Mouse (Mus musculus) hindbrain, embryonic 10.5 days (tissue): ENCODE data around the gene Taf13. TPM values are rescaled to one million over a fixed set of nuclear protein-coding genes. Genes with fewer than 3 reads are reported as not detected.
"Not testable (repeated sequence)": the region's sequence is repeated elsewhere in the genome, so short reads cannot be mapped to it uniquely, and the experiment has no call there.

Experiments used
- DNase-seq: peaks from one replicate; pipeline ENCODE4 v3.0.0-alpha.2; 2017; ENCODE audit warnings: low spot score
- H3K27ac ChIP-seq: fragments of 300-500 bp; sonication (generic); 2 replicates; pipeline ENCODE4 v1.5.1; 2016; ENCODE audit warnings: mild to moderate bottlenecking, moderate library complexity
- H3K27me3 ChIP-seq: fragments of 300-500 bp; sonication (generic); 2 replicates; pipeline ENCODE4 v1.6.1; 2016; ENCODE audit warnings: mild to moderate bottlenecking; ENCODE audit not compliant: poor library complexity, insufficient read depth, severe bottlenecking
- H3K36me3 ChIP-seq: fragments of 300-500 bp; sonication (generic); 2 replicates; pipeline ENCODE4 v1.6.1; 2016; ENCODE audit warnings: mild to moderate bottlenecking, moderate library complexity
- H3K4me1 ChIP-seq: fragments of 300-500 bp; sonication (generic); replicated peaks from 2 replicates; pipeline ENCODE4 v1.6.1; 2016; ENCODE audit warnings: mild to moderate bottlenecking
- H3K4me3 ChIP-seq: fragments of 300-500 bp; sonication (generic); 2 replicates; pipeline ENCODE4 v1.5.1; 2016; ENCODE audit warnings: mild to moderate bottlenecking, moderate library complexity
- H3K9me3 ChIP-seq: fragments of 300-500 bp; sonication (generic); 2 replicates; pipeline ENCODE4 v1.6.1; 2016; ENCODE audit warnings: mild to moderate bottlenecking, moderate library complexity
- WGBS: fragments of 180-500 bp; shearing (Covaris S2); methylation state at CpG from one replicate; pipeline ENCODE4 v1.1.7; 2016; 5-methylcytosine and 5-hydroxymethylcytosine counted together
- polyA plus RNA-seq: library from polyadenylated mRNA; unstranded; fragments of >200 nt; fragmentation: Nextera tagmentation; extraction: Ambion mirVana; gene quantifications from 2 replicates; pipeline ENCODE4 v1.2.1, GENCODE M21; 2016

Taf13 gene
- polyA plus RNA-seq, 1 experiment from 2014 or later, result 64.2 TPM

DNA sequence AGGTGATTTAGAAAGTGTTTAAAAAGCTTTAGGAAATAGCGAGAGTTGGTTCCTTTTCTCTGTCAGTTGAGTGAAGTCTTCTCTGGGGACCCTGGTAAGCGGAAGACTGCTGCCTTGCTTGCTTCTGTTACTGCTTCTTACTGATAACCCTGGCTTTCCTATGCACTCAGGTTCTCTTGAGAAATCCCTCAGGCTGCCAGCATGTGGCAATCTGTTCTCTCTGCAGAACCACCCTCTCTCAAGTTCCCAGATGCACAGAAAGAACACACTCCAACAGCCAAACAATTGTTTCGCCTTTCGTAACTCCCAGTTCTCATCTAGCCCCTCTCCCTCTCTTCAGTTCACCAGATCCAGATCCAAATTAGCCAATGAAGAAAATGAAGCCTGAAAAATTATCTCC is 13.6 kb upstream of the Taf13 start:
- Histone ChIP-seq H3K27me3 (no peaks in the 10 kb centered on the region), H3K36me3 (peaks cover 39% of the 10 kb centered on the region), H3K9me3 (no peaks in the 10 kb centered on the region), H3K27ac (no peak overlapping the region), H3K4me1 (peaks cover 24% of the 10 kb centered on the region), H3K4me3 (no peak overlapping the region)
- no peak for DNase-seq
- 93% methylated on average over 4 of the region's 4 CpGs for WGBS

GRCm38 (mm10) chr3:108562133-108562730 is 9.3 kb upstream of the Taf13 start, which contains the start of gene Tmem167b:
Gene Tmem167b (minus strand): TSS chr3:108562466.
- Histone ChIP-seq H3K9me3 (no peaks in the 10 kb centered on the region), H3K27me3 (no peaks in the 10 kb centered on the region), H3K27ac (peak within 1 kb of the TSS; percentile 93), H3K4me1 (peaks cover 25% of the 10 kb centered on the region), H3K36me3 (peaks cover 32% of the 10 kb centered on the region), H3K4me3 (peak within 1 kb of the TSS; percentile 87)
- under 1% methylated on average over 45 of the region's 45 CpGs for WGBS
- DNase-seq, result peak; percentile 97

DNA sequence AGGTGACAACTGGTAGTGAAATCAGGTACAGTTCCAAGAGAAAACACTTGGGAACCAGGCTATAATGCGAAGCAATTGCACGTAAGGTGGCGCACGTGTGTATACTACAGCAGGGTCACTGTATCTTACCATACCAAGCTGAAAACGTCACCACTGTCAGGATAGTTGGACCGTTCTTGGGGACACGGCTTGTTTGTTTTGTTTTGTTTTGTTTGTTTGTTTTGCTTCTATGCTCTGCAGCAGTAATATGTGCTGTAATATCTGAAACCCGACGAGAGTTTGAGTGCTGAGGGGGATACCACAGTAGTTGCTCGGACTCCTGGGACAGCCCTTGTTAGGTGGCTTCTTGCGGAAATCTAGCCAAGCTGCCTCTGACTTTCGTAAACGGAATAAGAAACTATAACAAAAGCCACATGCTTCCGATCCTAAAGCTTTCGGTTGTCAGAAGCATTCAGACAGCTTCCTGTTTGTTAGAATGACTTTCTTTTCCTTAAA is 8.7 kb upstream of the Taf13 start:
- WGBS, result 14% methylated on average over 15 of the region's 15 CpGs
- peak overlapping the region; percentile 93 for H3K27ac ChIP-seq
- peaks cover 26% of the 10 kb centered on the region for H3K36me3 ChIP-seq
- peaks cover 31% of the 10 kb centered on the region for H3K4me1 ChIP-seq
- no peaks in the 10 kb centered on the region for H3K27me3 ChIP-seq
- no peak for DNase-seq
- H3K9me3 ChIP-seq, result no peaks in the 10 kb centered on the region
- peak overlapping the region; percentile 87 for H3K4me3 ChIP-seq

GRCm38 (mm10) chr3:108563309-108563708 is 8.2 kb upstream of the Taf13 start:
- H3K27me3 ChIP-seq, result no peaks in the 10 kb centered on the region
- H3K4me3 ChIP-seq, result peak overlapping the region; percentile 87
- no peaks in the 10 kb centered on the region for H3K9me3 ChIP-seq
- peak overlapping the region; percentile 93 for H3K27ac ChIP-seq
- H3K4me1 ChIP-seq, result peaks cover 36% of the 10 kb centered on the region
- DNase-seq, result peak; percentile 83
- H3K36me3 ChIP-seq, result peaks cover 22% of the 10 kb centered on the region
- WGBS, result 15% methylated on average over 4 of the region's 4 CpGs

DNA sequence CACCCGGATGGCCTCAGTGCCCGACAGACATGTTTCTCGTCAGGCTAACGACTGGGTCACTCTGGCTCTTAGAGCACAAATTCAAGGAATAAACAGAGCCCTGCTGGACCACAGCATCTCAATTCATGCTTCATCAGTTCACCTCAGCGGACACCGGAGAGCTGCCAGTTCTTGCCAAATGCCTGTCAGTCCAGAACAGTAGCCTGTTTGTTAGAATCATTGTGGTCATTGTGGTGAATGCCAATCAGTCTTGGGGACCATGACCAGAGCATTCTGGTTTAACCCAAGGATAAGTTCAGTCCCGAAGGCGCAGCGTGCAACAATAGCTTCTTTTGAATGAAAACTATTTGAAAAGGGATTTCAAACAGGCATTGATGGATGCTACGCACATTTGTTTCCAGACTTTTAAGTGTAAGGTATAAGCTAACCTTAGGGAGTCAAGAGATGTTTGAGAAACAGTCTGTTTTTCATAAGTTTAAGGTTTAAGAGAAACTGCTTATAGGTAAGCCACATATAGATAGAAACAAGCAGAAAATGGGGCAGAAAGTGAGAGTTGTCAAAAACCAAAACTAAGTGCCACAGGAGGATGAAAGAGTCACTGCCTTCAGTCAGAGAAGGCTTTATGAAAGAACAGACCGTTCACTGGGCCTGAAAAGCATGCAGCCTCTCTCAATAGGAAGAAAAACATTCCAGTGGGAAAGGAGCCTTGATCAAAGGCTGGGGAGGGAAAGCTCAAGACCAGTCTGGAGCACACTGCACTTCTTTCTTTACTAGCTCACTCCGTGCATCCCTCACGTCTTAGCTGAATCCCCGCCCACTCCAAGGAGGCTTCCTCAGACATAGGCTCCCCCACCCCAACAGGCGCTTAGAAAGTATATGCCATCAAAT is 3.3 kb upstream of the Taf13 start:
- 20% methylated on average over 15 of the region's 15 CpGs for WGBS
- H3K4me3 ChIP-seq, result peak overlapping the region; percentile 18
- DNase-seq, result peak; percentile 72
- peak overlapping the region; percentile 85 for H3K27ac ChIP-seq
- H3K36me3 ChIP-seq, result no peaks in the 10 kb centered on the region
- H3K27me3 ChIP-seq, result no peaks in the 10 kb centered on the region
- no peaks in the 10 kb centered on the region for H3K9me3 ChIP-seq
- peaks cover 44% of the 10 kb centered on the region for H3K4me1 ChIP-seq

DNA sequence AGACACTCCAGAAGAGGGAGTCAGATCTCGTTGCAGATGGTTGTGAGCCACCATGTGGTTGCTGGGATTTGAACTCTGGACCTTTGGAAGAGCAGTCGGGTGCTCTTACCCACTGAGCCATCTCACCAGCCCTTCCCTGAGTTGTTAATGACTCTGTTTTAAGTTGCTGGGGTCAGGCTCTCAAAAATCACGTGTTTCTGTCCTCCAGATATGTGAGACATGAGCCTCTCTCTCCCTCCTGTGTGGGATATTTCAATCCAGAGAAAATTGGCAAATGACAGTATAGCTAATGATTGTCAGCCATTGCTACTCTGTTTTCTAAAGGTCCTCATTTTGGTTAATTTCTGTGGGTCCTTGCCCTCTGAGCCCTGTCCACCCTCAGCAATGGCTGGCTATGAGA is 1.9 kb upstream of the Taf13 start:
- WGBS, result 69% methylated on average over 3 of the region's 3 CpGs
- H3K9me3 ChIP-seq, H3K27me3 ChIP-seq, H3K4me3 ChIP-seq, DNase-seq, H3K36me3 ChIP-seq: not testable (repeated sequence)
- peaks cover 51% of the 10 kb centered on the region for H3K4me1 ChIP-seq
- H3K27ac ChIP-seq, result peak overlapping the region; percentile 54

DNA sequence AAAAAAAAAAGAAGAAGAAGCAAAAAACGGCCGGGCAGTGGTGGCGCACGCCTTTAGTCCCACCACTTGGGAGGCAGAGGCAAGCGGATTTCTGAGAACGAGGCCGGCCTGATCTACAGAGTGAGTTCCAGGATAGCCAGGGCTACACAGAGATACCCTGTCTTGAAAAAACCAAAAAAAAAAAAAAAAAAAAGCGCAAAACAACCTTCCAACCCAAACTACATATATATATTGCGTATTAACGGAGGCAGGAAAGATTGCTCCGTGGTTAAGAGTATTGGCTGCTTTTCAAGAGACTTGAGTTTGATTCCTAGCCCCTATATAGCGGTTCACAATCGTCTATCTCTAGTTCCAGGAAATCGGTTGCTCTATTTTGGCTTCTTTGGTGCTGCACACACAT is 685 bp upstream of the Taf13 start:
- Histone ChIP-seq H3K36me3 (0 out of 2 replicates have a peak, but pooled peaks cover 3% of the 10 kb centered on the region), H3K4me1 (peaks cover 54% of the 10 kb centered on the region), H3K4me3 (no peak overlapping the region), H3K27ac (no peak overlapping the region), H3K9me3 (no peaks in the 10 kb centered on the region), H3K27me3 (no peaks in the 10 kb centered on the region)
- no peak for DNase-seq
- WGBS, result 87% methylated on average over 14 of the region's 14 CpGs

DNA sequence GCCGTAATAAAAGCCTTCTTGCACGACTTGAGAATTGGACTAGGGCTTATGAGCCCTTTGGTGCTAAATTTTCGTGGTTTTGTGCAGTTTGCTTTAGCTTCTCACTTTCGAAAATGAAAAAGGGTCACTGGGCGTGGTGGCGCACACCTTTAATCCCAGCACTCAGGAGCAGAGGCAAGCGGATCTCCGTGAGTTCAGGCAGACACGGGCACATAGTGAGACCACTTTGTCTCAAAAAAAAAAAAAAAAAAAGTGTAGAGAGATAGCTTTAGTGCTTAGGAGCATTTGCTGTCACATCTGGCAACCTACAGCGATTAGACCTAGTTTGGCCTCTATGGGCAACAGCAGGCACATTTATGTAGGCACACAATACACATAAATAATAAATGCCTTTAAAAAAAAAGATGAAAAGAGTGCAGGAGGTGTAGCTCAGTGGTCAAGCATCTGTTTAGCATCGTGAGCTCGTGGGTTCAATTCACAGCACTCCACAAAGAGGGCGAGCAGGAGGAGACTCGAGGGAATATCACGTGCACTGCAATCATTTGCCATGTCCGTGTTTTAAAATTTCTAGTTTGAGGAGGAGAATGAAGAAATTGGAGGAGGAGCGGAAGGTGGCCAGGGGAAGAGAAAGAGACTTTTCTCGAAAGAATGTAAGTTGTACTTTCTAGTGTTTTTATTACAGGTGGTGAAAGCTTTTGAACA is 962 bp downstream of the Taf13 start:
- 53% methylated on average over 18 of the region's 18 CpGs for WGBS
- Histone ChIP-seq H3K4me1 (peaks cover 50% of the 10 kb centered on the region), H3K27me3 (no peaks in the 10 kb centered on the region), H3K27ac (peak overlapping the region; percentile 87), H3K4me3 (peak overlapping the region; percentile 67), H3K36me3 (peaks cover 16% of the 10 kb centered on the region), H3K9me3 (no peaks in the 10 kb centered on the region)
- no peak for DNase-seq

GRCm38 (mm10) chr3:108574018-108574417 is 2.5 kb downstream of the Taf13 start:
- Histone ChIP-seq H3K4me1 (peaks cover 35% of the 10 kb centered on the region), H3K9me3 (no peaks in the 10 kb centered on the region), H3K4me3 (no peak overlapping the region), H3K27me3 (no peaks in the 10 kb centered on the region), H3K27ac (no peak overlapping the region), H3K36me3 (peaks cover 32% of the 10 kb centered on the region)
- WGBS, result 93% methylated on average over 5 of the region's 5 CpGs
- no peak for DNase-seq

DNA sequence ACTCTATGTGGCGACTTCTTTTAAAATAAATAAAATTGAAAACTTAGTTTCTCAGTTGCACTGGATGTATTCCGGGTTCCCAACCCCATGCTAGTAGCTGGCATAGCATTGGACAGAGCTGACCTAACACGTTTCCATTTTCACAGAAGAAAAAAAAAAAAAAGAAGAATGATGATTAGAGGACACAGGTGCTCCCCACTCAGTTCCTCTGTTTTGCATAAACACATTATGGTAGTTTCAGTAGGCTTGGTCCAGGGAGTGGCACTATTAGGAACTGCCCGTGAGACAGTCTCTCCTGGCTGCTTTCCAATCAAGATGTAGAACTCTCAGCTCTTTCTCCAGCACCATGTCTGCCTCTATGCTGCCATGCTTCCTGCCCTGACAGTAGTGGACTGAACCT is 13.1 kb downstream of the Taf13 start:
- no peak overlapping the region for H3K27ac ChIP-seq
- no peak for DNase-seq
- H3K4me3 ChIP-seq, result no peak overlapping the region
- H3K27me3 ChIP-seq, result no peaks in the 10 kb centered on the region
- peaks cover 27% of the 10 kb centered on the region for H3K36me3 ChIP-seq
- WGBS, result 82% methylated on average over 4 of the region's 4 CpGs
- H3K4me1 ChIP-seq, result no peaks in the 10 kb centered on the region; the same call in 1 of the 2 replicates
- no peaks in the 10 kb centered on the region for H3K9me3 ChIP-seq

GRCm38 (mm10) chr3:108588446-108588845 is 16.9 kb downstream of the Taf13 start:
- 39% methylated on average over 2 of the region's 2 CpGs for WGBS
- H3K27ac ChIP-seq, result no peak overlapping the region; the same call in 1 of the 2 replicates

GRCm38 (mm10) chr3:108590786-108591529 is 19.5 kb downstream of the Taf13 start, which contains the start of gene Wdr47:
Gene Wdr47 (plus strand): TSS chr3:108591279.
- DNase-seq, result peak; percentile 97
- Histone ChIP-seq H3K27me3 (no peaks in the 10 kb centered on the region), H3K36me3 (no peaks in the 10 kb centered on the region), H3K9me3 (no peaks in the 10 kb centered on the region), H3K27ac (peak within 1 kb of the TSS; percentile 92), H3K4me3 (peak within 1 kb of the TSS; percentile 99), H3K4me1 (peaks cover 22% of the 10 kb centered on the region)
- WGBS, result 6% methylated on average over 44 of the region's 44 CpGs

More at GRCm38 (mm10) chr3:108588446-108588845, 16.9 kb downstream of the Taf13 start:
- Histone ChIP-seq H3K4me3 (no peak overlapping the region), H3K4me1 (peaks cover 22% of the 10 kb centered on the region), H3K27me3 (no peaks in the 10 kb centered on the region), H3K9me3 (no peaks in the 10 kb centered on the region), H3K36me3 (peaks cover 7% of the 10 kb centered on the region; the same call in 1 of the 2 replicates)
- no peak for DNase-seq
